Mouse (Mus musculus) bone marrow, adult 2 months (tissue): ENCODE results near the gene Asb14. TPM values are rescaled to one million over a fixed set of nuclear protein-coding genes. Genes with fewer than 3 reads are reported as not detected.

Source experiments
- H3K27ac ChIP-seq: fragments of 200-500 bp; 2 replicates; pipeline ENCODE4 v1.5.1; 2012; ENCODE audit warnings: low read depth, mild to moderate bottlenecking, control low read depth, inconsistent platforms, low read length; ENCODE audit not compliant: control insufficient read depth, poor library complexity, insufficient read depth
- H3K4me1 ChIP-seq: fragments of 200-500 bp; 2 replicates; pipeline ENCODE4 v1.6.1; 2011; ENCODE audit warnings: low read length; ENCODE audit not compliant: control insufficient read depth, insufficient read depth
- H3K4me3 ChIP-seq: fragments of 200-500 bp; replicated peaks from 2 replicates; pipeline ENCODE3; 2011; ENCODE audit warnings: mild to moderate bottlenecking, low read depth, low read length, control low read depth; ENCODE audit not compliant: control insufficient read depth
- CTCF ChIP-seq: fragments of 200-500 bp; IDR thresholded peaks from 2 replicates; pipeline ENCODE4 v1.5.1; 2011; ENCODE audit warnings: low read length, control low read depth; ENCODE audit not compliant: control insufficient read depth, insufficient read depth
- POLR2A ChIP-seq: fragments of 200-500 bp; IDR thresholded peaks from 2 replicates; pipeline ENCODE4 v1.6.1; 2011; ENCODE audit warnings: low read depth, mild to moderate bottlenecking, control low read depth, low read length, borderline replicate concordance; ENCODE audit not compliant: control insufficient read depth
- WGBS: fragments of 180-500 bp; shearing (Covaris S2); methylation state at CpG from one replicate; pipeline ENCODE4 v1.1.7; 2018; 5-methylcytosine and 5-hydroxymethylcytosine counted together
- polyA plus RNA-seq: library from polyadenylated mRNA; stranded (reverse); fragments of >200 nt; gene quantifications from 2 replicates; pipeline ENCODE4 v1.2.4, GENCODE M21; 2011; ENCODE audit warnings: low replicate concordance; ENCODE audit not compliant: missing spikeins, insufficient read depth, insufficient read length

The Asb14 gene
- 0.92 and 2.2 TPM in 2 replicates for polyA plus RNA-seq

DNA sequence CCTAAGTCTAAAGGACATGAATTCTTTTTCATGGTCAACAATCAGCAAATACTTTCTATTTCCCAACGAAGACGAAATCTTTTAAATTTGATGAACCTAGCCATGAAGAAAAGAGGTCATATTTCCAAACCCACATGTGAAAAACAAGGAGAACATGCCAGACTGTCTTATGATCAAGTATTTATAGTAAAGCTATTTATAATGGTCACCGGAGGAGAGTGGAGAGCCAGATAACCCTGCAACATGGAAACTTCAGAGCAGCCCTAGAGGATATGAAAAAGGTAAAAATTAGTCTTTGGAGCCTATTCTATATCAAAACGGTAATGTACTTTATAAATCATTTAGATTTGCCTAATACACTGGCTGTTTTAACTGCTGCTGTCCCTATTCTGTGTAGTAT lies at the start of gene Asb14:
Asb14 (plus strand) TSS at position 166 of the 400 bp plus-strand sequence.
- WGBS = 84% methylated on average over 4 of the region's 4 CpGs
- H3K27ac ChIP-seq = no peak within 1 kb of the TSS
- no peaks in the 10 kb centered on the region for H3K4me1 ChIP-seq
- no peak within 1 kb of the TSS for H3K4me3 ChIP-seq
- TF ChIP-seq CTCF = no peak
- TF ChIP-seq POLR2A = no peak

DNA sequence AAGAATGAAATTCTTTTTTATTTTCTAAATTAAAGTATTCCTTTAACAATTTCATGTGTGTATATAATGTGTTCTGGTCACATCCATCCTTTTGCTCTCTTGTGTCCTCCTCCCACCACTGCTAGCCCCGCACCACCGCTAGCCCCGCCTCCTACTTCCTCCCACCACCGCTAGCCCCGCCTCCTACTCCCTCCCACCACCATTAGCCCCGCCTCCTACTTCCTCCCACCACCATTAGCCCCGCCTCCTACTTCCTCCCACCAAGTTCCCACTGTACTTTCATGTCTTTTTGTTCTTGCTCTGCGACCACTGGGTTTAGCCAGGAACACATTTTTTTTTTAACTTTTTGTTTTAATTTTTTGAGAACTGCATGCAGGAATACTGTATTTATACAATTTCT lies 41.3 kb upstream of the Asb14 start:
- H3K4me3 ChIP-seq = no peak overlapping the region
- 48% methylated on average over 8 of the region's 8 CpGs for WGBS
- no peaks in the 10 kb centered on the region for H3K4me1 ChIP-seq
- H3K27ac ChIP-seq = no peak overlapping the region
- TF ChIP-seq POLR2A (no peak), CTCF (no peak)

DNA sequence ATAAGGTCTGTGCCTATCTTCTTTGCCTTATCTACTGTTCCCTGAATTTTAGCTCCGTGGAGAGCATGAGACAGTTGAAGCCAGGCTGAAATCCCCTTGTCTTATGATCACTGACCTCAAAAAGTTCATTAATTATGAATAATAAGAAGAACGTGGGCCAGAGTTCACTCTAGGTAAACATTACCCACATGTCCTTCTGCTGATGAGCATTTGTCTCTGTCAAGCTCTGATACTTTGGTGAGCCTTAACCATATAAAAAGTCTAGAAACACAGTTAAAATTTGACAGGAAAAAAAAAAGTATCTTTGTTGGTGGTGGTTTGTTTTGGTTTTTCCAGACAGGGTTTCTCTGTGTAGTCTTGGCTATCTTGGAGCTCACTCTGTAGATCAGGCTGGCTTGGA lies 40.3 kb upstream of the Asb14 start:
- Histone ChIP-seq H3K27ac (no peak overlapping the region), H3K4me3 (no peak overlapping the region), H3K4me1 (no peaks in the 10 kb centered on the region)
- 77% methylated on average over 2 of the region's 2 CpGs for WGBS
- TF ChIP-seq POLR2A (no peak), CTCF (no peak)

DNA sequence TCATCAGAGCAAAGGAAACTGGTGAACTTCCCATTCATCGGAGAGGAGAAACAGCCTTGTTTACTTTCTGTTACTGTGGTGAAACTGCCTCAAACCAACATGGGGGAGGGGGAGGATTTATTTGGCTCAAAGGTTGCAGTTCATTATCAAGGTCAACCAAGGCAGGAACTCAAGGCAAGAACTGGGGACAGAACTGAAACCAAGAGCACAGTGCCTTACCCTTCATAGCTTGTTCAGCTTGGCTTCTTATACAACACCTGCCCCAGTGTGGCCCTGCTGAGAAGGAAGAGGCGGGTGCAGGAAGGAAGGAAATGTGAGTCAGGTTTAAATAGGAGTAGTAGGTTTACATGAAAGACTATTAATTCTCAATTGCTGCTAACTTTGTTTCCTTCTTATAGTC lies 36.0 kb upstream of the Asb14 start:
- no peak overlapping the region for H3K27ac ChIP-seq
- no peaks in the 10 kb centered on the region; the same call in 1 of the 2 replicates for H3K4me1 ChIP-seq
- TF ChIP-seq CTCF (no peak), POLR2A (no peak)
- WGBS = 17% methylated on average over 2 of the region's 2 CpGs
- no peak overlapping the region for H3K4me3 ChIP-seq

DNA sequence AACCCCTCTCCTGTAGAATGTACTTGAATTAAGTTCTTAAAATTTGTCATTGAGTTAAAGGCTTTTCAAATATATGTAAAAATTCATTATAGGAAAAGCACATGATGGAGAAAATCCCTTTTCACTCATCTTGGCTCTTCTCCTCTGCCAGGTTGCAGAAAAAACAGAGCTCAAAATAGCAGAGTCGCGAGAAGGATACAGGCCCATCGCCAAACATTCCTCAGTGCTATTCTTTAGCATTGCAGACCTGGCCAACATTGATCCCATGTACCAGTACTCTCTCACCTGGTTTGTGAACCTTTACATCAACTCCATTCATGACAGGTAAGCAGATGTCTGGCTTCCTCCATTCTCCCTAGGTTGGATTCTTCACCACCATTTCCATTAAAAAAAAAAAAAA lies 35.3 kb upstream of the Asb14 start:
- TF ChIP-seq CTCF (no peak), POLR2A (no peak)
- WGBS = 84% methylated on average over 3 of the region's 3 CpGs

DNA sequence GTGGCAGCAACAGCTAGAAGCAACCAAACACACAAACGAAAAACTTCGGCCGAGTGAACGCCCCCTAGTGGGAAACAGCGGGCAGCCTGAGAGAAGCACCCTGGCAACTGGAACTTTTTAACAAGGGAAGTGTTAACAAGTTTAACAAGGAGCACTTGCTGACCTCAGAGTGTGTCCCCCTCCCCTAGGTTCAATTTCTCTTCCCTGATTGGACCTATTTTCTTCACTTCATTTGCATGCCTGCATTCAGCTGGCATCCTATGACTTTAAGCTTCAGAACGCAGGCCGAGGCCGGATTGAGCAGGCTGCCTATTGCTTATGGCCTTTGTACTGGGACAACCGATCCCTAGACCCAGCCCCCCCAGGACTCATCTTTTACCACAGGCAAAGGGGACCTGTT lies 27.0 kb upstream of the Asb14 start:
- 74% methylated on average over 9 of the region's 9 CpGs for WGBS
- Histone ChIP-seq H3K27ac (no peak overlapping the region), H3K4me3 (no peak overlapping the region), H3K4me1 (no peaks in the 10 kb centered on the region)
- 0 out of 2 replicates have a peak, but pooled peaks have one; percentile 18 for TF ChIP-seq CTCF
- TF ChIP-seq POLR2A = no peak

More for the DNA sequence above, 35.3 kb upstream of the Asb14 start:
- no peak overlapping the region for H3K27ac ChIP-seq
- no peaks in the 10 kb centered on the region; the same call in 1 of the 2 replicates for H3K4me1 ChIP-seq
- no peak overlapping the region for H3K4me3 ChIP-seq

DNA sequence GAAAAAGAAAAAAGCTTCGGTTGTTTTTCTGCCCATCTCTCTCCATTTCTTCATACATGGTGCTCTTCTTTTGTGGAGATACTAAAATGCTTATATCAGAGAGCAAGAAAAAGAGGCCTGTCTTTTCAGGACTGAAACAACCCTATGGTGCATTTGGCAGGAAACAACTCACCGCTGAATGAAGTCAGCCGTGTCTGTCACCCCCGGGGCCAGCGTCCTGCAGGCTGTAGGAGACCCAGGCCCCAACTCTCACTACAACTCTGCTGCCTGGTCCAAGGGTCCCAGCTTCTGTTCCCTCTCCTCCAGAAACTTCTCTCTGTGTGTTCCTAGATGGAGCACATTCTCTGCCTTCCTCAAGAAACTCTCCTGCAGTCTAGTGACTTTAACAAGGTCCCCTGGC lies 26.1 kb upstream of the Asb14 start:
- no peak overlapping the region for H3K4me3 ChIP-seq
- 85% methylated on average over 5 of the region's 5 CpGs for WGBS
- TF ChIP-seq POLR2A = no peak
- no peak for TF ChIP-seq CTCF
- no peak overlapping the region for H3K27ac ChIP-seq
- H3K4me1 ChIP-seq = no peaks in the 10 kb centered on the region

DNA sequence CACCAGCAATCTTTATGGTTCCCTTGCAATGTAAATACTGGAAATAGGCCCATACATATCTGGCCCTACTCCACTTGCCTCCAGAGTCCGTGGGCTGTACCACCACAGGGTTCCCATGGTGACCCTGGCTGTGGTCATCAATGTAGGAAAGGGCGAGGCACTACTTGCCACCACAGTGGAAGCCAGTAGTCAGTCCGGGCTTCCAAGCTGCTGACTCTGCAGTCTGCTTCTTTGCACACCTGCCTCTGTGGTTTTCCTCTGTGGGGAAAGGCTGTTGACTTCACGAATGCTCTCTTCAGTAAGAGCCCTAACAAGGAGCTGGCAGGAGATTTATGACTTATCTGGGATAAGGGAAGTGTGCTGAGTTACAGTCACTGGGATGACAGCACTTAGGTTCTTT lies 15.6 kb upstream of the Asb14 start:
- no peak for TF ChIP-seq CTCF
- no peak for TF ChIP-seq POLR2A
- WGBS = 2% methylated on average over 4 of the region's 4 CpGs
- no peak overlapping the region for H3K4me3 ChIP-seq
- no peaks in the 10 kb centered on the region; the same call in 1 of the 2 replicates for H3K4me1 ChIP-seq
- H3K27ac ChIP-seq = no peak overlapping the region

DNA sequence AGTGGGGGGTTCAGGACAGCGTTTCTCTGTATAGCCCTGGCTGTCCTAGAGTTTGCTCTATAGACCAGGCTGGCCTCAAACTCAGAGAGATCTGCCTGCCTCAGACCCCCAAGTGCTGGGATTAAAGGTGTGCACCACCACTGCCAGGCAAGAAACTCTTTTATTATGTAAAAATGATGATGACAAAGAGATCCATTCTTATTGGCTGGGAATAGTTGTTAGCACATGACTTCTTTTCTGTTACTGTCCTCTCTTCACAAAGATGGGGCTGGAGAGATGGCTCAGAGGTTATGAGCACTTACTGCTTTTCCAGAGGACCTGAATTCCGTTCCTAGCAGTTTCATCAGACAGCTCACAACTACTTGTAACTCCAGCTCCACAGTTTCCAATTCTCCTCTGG lies 14.4 kb upstream of the Asb14 start:
- TF ChIP-seq CTCF (no peak), POLR2A (no peak)
- Histone ChIP-seq H3K27ac (no peak overlapping the region), H3K4me3 (no peak overlapping the region), H3K4me1 (no peaks in the 10 kb centered on the region; the same call in 1 of the 2 replicates)
- WGBS = 74% methylated on average over 2 of the region's 2 CpGs
